Mouse (Mus musculus) lung, adult 2 months (tissue): ENCODE measurements at regions not wholly inside any gene's neighbourhood (a gene's known extent, or its start where the extent isn't known, plus 50 kb on each side); places are given as distances from the start of the nearest gene placed in this dataset.

Experiments used
- CTCF ChIP-seq: fragments of 200-500 bp; IDR thresholded peaks from 2 replicates; pipeline ENCODE4 v1.5.1; 2011; ENCODE audit warnings: mild to moderate bottlenecking, low read length, control low read depth; ENCODE audit not compliant: insufficient read depth
- POLR2A ChIP-seq: fragments of 200-500 bp; IDR thresholded peaks from 2 replicates; pipeline ENCODE4 v1.6.1; 2011; ENCODE audit warnings: low read depth, mild to moderate bottlenecking, control low read depth, low read length, borderline replicate concordance; ENCODE audit errors: extremely low read depth

- no peak for TF ChIP-seq CTCF
- no peak for TF ChIP-seq POLR2A
Observed at GRCm38 (mm10) chr6:140228741-140229140, 187.5 kb upstream of the Plcz1 start.
